Mouse (Mus musculus) heart, embryonic 14.5 days (tissue): ENCODE data around the gene Hist2h2aa2. TPM values are rescaled to one million over a fixed set of nuclear protein-coding genes. Genes with fewer than 3 reads are reported as not detected.
"Not testable (repeated sequence)": the region's sequence is repeated elsewhere in the genome, so short reads cannot be mapped to it uniquely, and the experiment has no call there.

ENCODE experiments used
- ATAC-seq: fragments of 200-750 bp; cut with Nextera tagmentation; 2 replicates; pipeline ENCODE4 v1.8.0; 2017; ENCODE audit warnings: low read depth, moderate TSS enrichment; ENCODE audit not compliant: insufficient number of reproducible peaks, insufficient read depth, low FRiP score
- H3K27ac ChIP-seq, 2 experiments: fragments of 200-500 bp in 1 of 2; fragments of 300-500 bp in 1 of 2; sonication (generic) in 1 of 2; replicated peaks in 1 of 2; 2 replicates each; pipeline ENCODE4 v1.5.1; 2012 to 2014; ENCODE audit warnings: low read depth in 2 of 2, low read length in 2 of 2, control low read depth in 1 of 2, mild to moderate bottlenecking in 1 of 2, mixed read lengths in 1 of 2; ENCODE audit not compliant: control insufficient read depth in 1 of 2, insufficient read depth in 1 of 2
- H3K27me3 ChIP-seq: fragments of 300-500 bp; sonication (generic); 2 replicates; pipeline ENCODE4 v1.6.1; 2014; ENCODE audit warnings: mild to moderate bottlenecking, low read length, control low read depth; ENCODE audit not compliant: control insufficient read depth, insufficient read depth
- H3K36me3 ChIP-seq: fragments of 300-500 bp; sonication (generic); 2 replicates; pipeline ENCODE4 v1.6.1; 2014; ENCODE audit warnings: mild to moderate bottlenecking, control low read depth, low read length, mixed read lengths; ENCODE audit not compliant: control insufficient read depth, insufficient read depth
- H3K4me1 ChIP-seq, 2 experiments: fragments of 200-500 bp in 1 of 2; fragments of 300-500 bp in 1 of 2; sonication (generic) in 1 of 2; 2 replicates each; pipeline ENCODE4 v1.6.1; 2012 to 2014; ENCODE audit warnings: low read length in 2 of 2, control low read depth in 1 of 2, mixed read lengths in 1 of 2; ENCODE audit not compliant: control insufficient read depth in 2 of 2, insufficient read depth in 2 of 2
- H3K4me2 ChIP-seq: fragments of 300-500 bp; sonication (generic); 2 replicates; pipeline ENCODE4 v1.6.1; 2014; ENCODE audit warnings: mild to moderate bottlenecking, low read length
- H3K4me3 ChIP-seq, 2 experiments: fragments of 200-500 bp in 1 of 2; fragments of 300-500 bp in 1 of 2; sonication (generic) in 1 of 2; 2 replicates each; pipeline ENCODE4 v1.5.1; 2012 to 2014; ENCODE audit warnings: low read length in 2 of 2, mild to moderate bottlenecking in 2 of 2, control low read depth in 1 of 2, low read depth in 1 of 2, moderate library complexity in 1 of 2; ENCODE audit not compliant: control insufficient read depth in 1 of 2, insufficient read depth in 1 of 2
- H3K9ac ChIP-seq: fragments of 300-500 bp; sonication (generic); 2 replicates; pipeline ENCODE4 v1.6.1; 2014; ENCODE audit warnings: mild to moderate bottlenecking, low read length
- H3K9me3 ChIP-seq: fragments of 300-500 bp; sonication (generic); 2 replicates; pipeline ENCODE4 v1.6.1; 2016; ENCODE audit warnings: low read length, control low read depth; ENCODE audit not compliant: control insufficient read depth
- WGBS: fragments of 180-500 bp; shearing (Covaris S2); extraction: QIAGEN DNeasy Blood & Tissue Kit; methylation state at CpG from one replicate; pipeline ENCODE4 v1.1.7; 2014; 5-methylcytosine and 5-hydroxymethylcytosine counted together
- polyA plus RNA-seq: library from polyadenylated mRNA; unstranded; fragments of >200 nt; fragmentation: Nextera tagmentation; extraction: Ambion mirVana; gene quantifications from 2 replicates; pipeline ENCODE4 v1.2.1, GENCODE M21; 2014

Hist2h2aa2 gene
- polyA plus RNA-seq, 1 experiment from 2014 or later: 34.6 TPM

DNA sequence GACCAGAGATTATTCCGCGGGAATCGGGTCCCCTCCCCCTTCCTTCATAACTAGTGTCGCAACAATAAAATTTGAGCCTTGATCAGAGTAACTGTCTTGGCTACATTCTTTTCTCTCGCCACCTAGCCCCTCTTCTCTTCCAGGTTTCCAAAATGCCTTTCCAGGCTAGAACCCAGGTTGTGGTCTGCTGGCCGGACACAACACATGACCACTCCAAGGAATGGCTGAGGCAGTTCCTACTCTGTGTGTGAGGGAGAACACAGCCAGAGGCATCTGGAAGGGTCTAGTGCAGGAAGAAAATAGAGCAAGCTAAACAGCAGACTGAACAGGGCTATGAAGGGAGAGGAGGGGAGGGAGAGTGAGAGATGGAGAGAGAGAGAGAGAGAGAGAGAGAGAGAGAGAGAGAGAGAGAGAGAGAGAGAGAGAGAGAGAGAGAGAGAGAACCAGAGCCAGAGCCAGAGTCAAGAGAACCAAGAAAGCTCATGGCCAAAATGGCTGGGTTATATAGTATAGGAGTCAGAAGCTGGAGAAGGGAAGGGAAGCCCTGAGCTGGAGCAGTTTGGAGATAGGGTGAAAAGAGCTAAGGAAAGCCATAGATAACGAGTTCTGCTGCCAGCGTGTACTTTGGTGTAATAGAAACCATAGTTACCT, 41.4 kb downstream of the Hist2h2aa2 start:
- H3K4me2 ChIP-seq: peak overlapping the region; percentile 83; the same call in 1 of the 2 replicates
- not testable (repeated sequence) for ATAC-seq, H3K27ac ChIP-seq

DNA sequence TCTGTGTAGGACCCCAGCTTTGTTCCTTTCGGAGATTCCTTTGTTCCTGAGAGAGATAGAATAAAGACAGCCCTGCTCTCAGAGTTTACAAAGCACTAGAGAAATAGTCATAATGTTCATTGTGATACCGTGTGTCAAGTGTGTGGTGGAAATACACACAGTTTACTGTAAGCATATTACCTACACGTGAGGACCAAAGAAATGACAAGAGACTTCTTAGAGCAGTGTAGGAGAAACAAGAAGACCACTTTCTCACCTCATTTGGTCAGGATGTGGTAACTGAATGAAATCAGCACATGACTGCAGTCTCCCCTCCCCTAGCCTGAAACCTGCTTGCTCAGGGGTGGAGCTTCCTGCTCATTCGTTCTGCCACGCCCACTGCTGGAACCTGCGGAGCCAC, 41.9 kb downstream of the Hist2h2aa2 start:
- ATAC-seq: no peak
- H3K4me2 ChIP-seq: peak overlapping the region; percentile 83
- H3K9me3 ChIP-seq: no peaks in the 10 kb centered on the region
- peak overlapping the region; percentile 6 to 56; a peak in 2 of 4 replicates for H3K4me3 ChIP-seq
- 2% methylated on average over 6 of the region's 6 CpGs for WGBS
- no peak overlapping the region for H3K27ac ChIP-seq
- H3K27me3 ChIP-seq: no peaks in the 10 kb centered on the region
- peaks cover 16% of the 10 kb centered on the region for H3K36me3 ChIP-seq
- H3K9ac ChIP-seq: peak overlapping the region; percentile 35
- H3K4me1 ChIP-seq: peaks cover 7 to 11% of the 10 kb centered on the region in 2 experiments

More for the DNA sequence above, 41.4 kb downstream of the Hist2h2aa2 start:
- not testable (repeated sequence) for H3K4me3 ChIP-seq, H3K9ac ChIP-seq, H3K27me3 ChIP-seq, H3K9me3 ChIP-seq
- Histone ChIP-seq H3K4me1 (peaks cover 7 to 11% of the 10 kb centered on the region in 2 experiments), H3K36me3 (peaks cover 10% of the 10 kb centered on the region)
- 24% methylated on average over 6 of the region's 8 CpGs for WGBS

DNA sequence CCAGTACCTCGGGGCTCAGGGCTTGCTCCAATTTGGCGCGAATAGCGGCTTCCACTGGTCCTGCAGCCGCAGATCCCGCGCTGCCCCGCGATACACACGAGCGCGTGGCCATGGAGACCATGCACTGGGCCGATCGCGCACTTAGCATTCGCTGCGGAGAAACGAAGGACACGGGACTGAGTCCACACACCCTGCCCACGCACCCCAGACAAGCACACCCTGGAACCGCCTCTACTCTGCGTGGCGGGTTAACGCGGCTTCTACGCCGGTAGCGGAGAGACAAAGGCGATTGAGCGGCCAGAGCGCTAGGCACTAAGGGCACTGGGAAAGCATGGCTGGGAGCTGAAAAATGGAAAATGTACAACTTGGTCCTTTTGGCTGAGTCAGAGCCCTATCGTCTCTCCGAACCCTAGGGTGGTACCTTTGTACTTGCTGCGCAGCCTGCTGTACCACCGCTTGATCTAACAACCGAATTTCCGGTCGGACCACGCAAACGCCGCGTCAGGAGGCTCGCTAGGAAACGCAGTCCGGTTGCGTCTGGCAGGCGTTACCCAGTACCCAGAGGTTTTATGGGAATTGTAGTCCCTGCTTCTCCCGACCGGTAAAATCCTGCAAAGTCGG, 42.8 kb downstream of the Hist2h2aa2 start:
- Histone ChIP-seq H3K4me2 (peak overlapping the region; percentile 83), H3K4me1 (peaks cover 7 to 11% of the 10 kb centered on the region in 2 experiments), H3K9ac (peak overlapping the region; percentile 80), H3K27ac (peak overlapping the region; percentile 76 to 90), H3K4me3 (peak overlapping the region; percentile 56 to 61), H3K27me3 (no peaks in the 10 kb centered on the region), H3K36me3 (peaks cover 25% of the 10 kb centered on the region), H3K9me3 (no peaks in the 10 kb centered on the region)
- ATAC-seq: peak; percentile 89
- under 1% methylated on average over 50 of the region's 50 CpGs for WGBS

DNA sequence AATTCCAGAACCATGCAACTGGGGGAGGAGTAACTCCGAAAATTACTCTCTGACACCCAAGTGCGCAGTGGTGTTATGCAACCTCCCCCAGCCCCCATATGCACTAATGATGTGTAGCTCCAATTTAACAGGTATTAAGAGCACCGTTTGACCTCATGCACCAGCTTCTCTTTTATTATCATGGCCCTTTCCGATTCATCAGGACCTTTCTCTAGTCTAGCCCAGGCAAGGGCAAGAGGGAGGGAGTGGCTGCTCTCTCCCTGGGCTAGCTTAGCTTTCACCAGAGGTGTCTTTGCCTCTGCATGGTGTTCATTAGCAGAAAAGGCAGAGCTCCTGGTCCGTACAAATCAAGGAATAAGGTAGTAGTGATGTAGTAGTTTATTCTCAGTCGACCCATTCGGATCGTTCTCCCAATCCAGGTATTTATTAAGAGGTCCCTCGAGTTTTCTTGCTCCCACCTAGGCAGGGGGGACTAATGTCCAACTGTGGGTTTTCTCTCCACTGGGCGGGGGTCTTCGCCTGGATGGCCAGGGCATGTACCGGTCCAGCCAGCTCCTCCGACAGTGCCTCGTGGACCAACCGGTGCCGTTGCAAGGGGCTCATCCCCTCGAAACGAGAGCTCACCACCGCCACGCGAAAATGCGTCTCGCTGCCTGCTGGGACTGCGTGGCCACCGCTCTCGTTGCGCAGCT, 43.5 kb downstream of the Hist2h2aa2 start:
- H3K9ac ChIP-seq: peak overlapping the region; percentile 80
- 20% methylated on average over 27 of the region's 27 CpGs for WGBS
- H3K4me3 ChIP-seq: peak overlapping the region; percentile 56 to 61
- ATAC-seq: no peak
- peak overlapping the region; percentile 83 for H3K4me2 ChIP-seq
- no peaks in the 10 kb centered on the region for H3K27me3 ChIP-seq
- no peaks in the 10 kb centered on the region for H3K9me3 ChIP-seq
- H3K36me3 ChIP-seq: peaks cover 32% of the 10 kb centered on the region
- peaks cover 7 to 11% of the 10 kb centered on the region in 2 experiments for H3K4me1 ChIP-seq
- peak overlapping the region; percentile 76 to 90; a peak in 3 of 4 replicates for H3K27ac ChIP-seq

DNA sequence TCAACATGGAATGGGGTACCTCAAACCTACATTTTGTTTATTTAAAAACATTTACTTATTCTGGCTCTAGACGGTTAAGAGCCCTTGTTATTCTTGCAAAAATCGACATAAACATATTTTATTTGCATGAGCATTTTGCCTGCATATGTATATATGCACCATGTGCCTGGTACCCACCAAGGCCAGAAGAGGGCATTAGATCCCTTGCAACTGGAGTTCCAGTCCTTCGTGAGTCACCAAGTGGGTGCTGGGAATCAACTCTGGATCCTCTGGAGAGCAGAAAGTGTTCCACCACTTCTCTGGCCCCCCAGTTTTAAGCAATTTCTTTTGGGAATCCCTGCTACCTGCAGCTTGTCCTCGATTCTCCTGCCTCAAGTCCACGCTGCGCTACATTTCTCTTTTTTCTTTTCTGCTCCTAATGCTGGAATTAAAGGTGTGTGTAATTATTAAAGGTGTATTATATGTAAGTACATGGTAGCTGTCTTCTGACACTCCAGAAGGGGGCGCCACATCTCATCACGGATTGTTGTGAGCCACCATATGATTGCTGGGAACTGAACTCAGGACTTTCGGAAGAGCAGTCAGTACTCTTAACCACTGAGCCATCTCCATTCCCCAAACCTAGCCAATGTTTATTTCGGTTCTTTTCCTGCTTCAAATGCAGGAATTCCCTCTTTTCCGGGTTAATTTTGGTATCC, 44.3 kb downstream of the Hist2h2aa2 start:
- Histone ChIP-seq H3K9me3 (no peaks in the 10 kb centered on the region), H3K36me3 (peaks cover 40% of the 10 kb centered on the region), H3K27ac (no peak overlapping the region), H3K4me3 (no peak overlapping the region), H3K9ac (no peak overlapping the region), H3K27me3 (no peaks in the 10 kb centered on the region), H3K4me2 (no peak overlapping the region), H3K4me1 (peaks cover 7 to 11% of the 10 kb centered on the region in 2 experiments)
- ATAC-seq: no peak
- 90% methylated on average over 11 of the region's 11 CpGs for WGBS

DNA sequence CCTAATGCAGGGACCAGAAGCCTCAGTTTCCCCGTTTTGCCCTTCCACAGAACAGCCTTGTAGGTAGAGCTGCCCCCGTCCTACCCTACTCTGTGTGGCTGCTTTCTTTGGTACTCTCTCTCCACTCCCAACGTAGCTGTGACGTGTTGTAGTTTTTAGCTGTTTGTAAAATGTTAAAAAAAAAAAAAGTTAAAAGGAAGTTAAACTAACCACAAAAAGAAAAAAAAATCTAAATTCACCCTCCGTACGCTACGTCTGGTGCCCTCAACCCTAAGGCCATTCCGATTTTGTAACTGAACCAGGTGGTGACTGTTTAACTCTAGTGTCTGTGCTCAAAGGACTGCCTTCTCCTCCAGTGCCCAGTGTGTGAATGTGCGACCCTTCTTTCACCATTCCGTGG, 45.1 kb downstream of the Hist2h2aa2 start:
- Histone ChIP-seq H3K27ac (no peak overlapping the region), H3K4me3 (no peak overlapping the region), H3K9ac (no peak overlapping the region), H3K4me2 (no peak overlapping the region), H3K4me1 (peaks cover 7 to 11% of the 10 kb centered on the region in 2 experiments), H3K9me3 (no peaks in the 10 kb centered on the region), H3K36me3 (peaks cover 48% of the 10 kb centered on the region), H3K27me3 (no peaks in the 10 kb centered on the region)
- ATAC-seq: no peak
- WGBS: 90% methylated on average over 10 of the region's 10 CpGs

DNA sequence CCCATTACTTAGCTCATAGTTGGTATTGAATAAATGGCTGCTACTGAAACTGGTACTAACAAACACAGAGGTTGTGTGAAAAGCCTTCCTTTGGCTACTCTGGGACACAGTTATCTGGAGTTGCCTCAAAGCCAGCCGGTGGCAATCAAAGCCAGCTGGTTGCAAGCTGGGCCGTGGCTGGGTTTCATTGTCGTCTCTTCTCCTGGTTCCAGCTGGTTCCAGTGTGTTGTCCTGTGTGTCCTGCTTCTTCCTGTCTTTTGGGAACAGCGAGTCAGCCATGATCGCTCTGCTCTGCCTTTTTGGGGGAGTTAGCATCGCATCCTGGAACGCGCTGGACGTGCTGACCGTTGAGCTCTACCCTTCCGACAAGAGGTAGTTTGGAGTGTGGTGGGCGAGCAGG, 47.1 kb downstream of the Hist2h2aa2 start:
- no peak for ATAC-seq
- Histone ChIP-seq H3K9ac (no peak overlapping the region), H3K9me3 (no peaks in the 10 kb centered on the region), H3K27ac (no peak overlapping the region), H3K4me2 (no peak overlapping the region), H3K4me1 (peaks cover 6 to 9% of the 10 kb centered on the region in 2 experiments), H3K27me3 (no peaks in the 10 kb centered on the region), H3K4me3 (no peak overlapping the region), H3K36me3 (peaks cover 66% of the 10 kb centered on the region)
- WGBS: 55% methylated on average over 12 of the region's 12 CpGs
